Mouse (Mus musculus) heart, embryonic 12.5 days (tissue): ENCODE measurements at regions not wholly inside any gene's neighbourhood (a gene's known extent, or its start where the extent isn't known, plus 50 kb on each side); places are given as distances from the start of the nearest gene placed in this dataset.

Experiments
- ATAC-seq: fragments of 200-750 bp; cut with Nextera tagmentation; 2 replicates; pipeline ENCODE4 v1.8.0; 2017; ENCODE audit warnings: moderate TSS enrichment, moderate library complexity; ENCODE audit not compliant: insufficient number of reproducible peaks, low FRiP score
- H3K27ac ChIP-seq: fragments of 300-500 bp; sonication (generic); 2 replicates; pipeline ENCODE4 v1.5.1; 2016; ENCODE audit warnings: mild to moderate bottlenecking, moderate library complexity; ENCODE audit not compliant: poor library complexity, severe bottlenecking
- H3K27me3 ChIP-seq: fragments of 300-500 bp; sonication (generic); replicated peaks from 2 replicates; pipeline ENCODE4 v1.6.1; 2016; ENCODE audit warnings: mild to moderate bottlenecking, moderate library complexity
- H3K36me3 ChIP-seq: fragments of 300-500 bp; sonication (generic); 2 replicates; pipeline ENCODE4 v1.6.1; 2016; ENCODE audit warnings: mild to moderate bottlenecking, moderate library complexity
- H3K4me1 ChIP-seq: fragments of 300-500 bp; sonication (generic); replicated peaks from 2 replicates; pipeline ENCODE4 v1.6.1; 2016; ENCODE audit warnings: mild to moderate bottlenecking
- H3K4me2 ChIP-seq: fragments of 300-500 bp; sonication (generic); 2 replicates; pipeline ENCODE4 v1.6.1; 2016; ENCODE audit warnings: mild to moderate bottlenecking, moderate library complexity
- H3K4me3 ChIP-seq: fragments of 300-500 bp; sonication (generic); 2 replicates; pipeline ENCODE4 v1.5.1; 2016; ENCODE audit warnings: mild to moderate bottlenecking
- H3K9ac ChIP-seq: fragments of 300-500 bp; sonication (generic); 2 replicates; pipeline ENCODE4 v1.6.1; 2016; ENCODE audit warnings: mild to moderate bottlenecking, moderate library complexity
- H3K9me3 ChIP-seq: fragments of 300-500 bp; sonication (generic); replicated peaks from 2 replicates; pipeline ENCODE4 v1.6.1; 2016; ENCODE audit warnings: mild to moderate bottlenecking, moderate library complexity
- WGBS: fragments of 180-500 bp; shearing (Covaris S2); methylation state at CpG from one replicate; pipeline ENCODE4 v1.1.7; 2016; 5-methylcytosine and 5-hydroxymethylcytosine counted together

- Histone ChIP-seq H3K9me3 (no peaks in the 10 kb centered on the region), H3K36me3 (no peaks in the 10 kb centered on the region), H3K4me2 (no peak overlapping the region), H3K4me1 (0 out of 2 replicates have a peak, but pooled peaks cover 18% of the 10 kb centered on the region), H3K27me3 (no peaks in the 10 kb centered on the region), H3K4me3 (no peak overlapping the region), H3K27ac (no peak overlapping the region), H3K9ac (no peak overlapping the region)
- ATAC-seq, result no peak
- WGBS, result 56% methylated on average over 12 of the region's 12 CpGs
Measured at GRCm38 (mm10) chr7:130008591-130009418, 417.1 kb downstream of the Wdr11 start.

GRCm38 (mm10) chr7:130012067-130012466 is 420.4 kb downstream of the Wdr11 start:
- Histone ChIP-seq H3K4me2 (peak overlapping the region; percentile 19; the same call in 1 of the 2 replicates), H3K4me3 (no peak overlapping the region), H3K27me3 (no peaks in the 10 kb centered on the region), H3K27ac (no peak overlapping the region), H3K9ac (no peak overlapping the region), H3K36me3 (no peaks in the 10 kb centered on the region), H3K9me3 (no peaks in the 10 kb centered on the region), H3K4me1 (peaks cover 31% of the 10 kb centered on the region)
- WGBS, result 64% methylated on average over 8 of the region's 8 CpGs
- no peak for ATAC-seq

GRCm38 (mm10) chr7:130013109-130013508 is 421.4 kb downstream of the Wdr11 start:
- Histone ChIP-seq H3K4me3 (no peak overlapping the region), H3K36me3 (no peaks in the 10 kb centered on the region), H3K9ac (no peak overlapping the region), H3K27me3 (no peaks in the 10 kb centered on the region), H3K4me2 (no peak overlapping the region), H3K4me1 (peaks cover 29% of the 10 kb centered on the region), H3K9me3 (no peaks in the 10 kb centered on the region), H3K27ac (no peak overlapping the region)
- 86% methylated on average over 6 of the region's 6 CpGs for WGBS
- ATAC-seq, result no peak

GRCm38 (mm10) chr7:130014609-130015008 is 422.9 kb downstream of the Wdr11 start:
- Histone ChIP-seq H3K27me3 (no peaks in the 10 kb centered on the region), H3K4me3 (no peak overlapping the region), H3K36me3 (no peaks in the 10 kb centered on the region), H3K9me3 (no peaks in the 10 kb centered on the region), H3K27ac (peak overlapping the region; percentile 5; the same call in 1 of the 2 replicates), H3K4me1 (peaks cover 26% of the 10 kb centered on the region), H3K4me2 (no peak overlapping the region), H3K9ac (no peak overlapping the region; the same call in 1 of the 2 replicates)
- WGBS, result 38% methylated on average over 10 of the region's 10 CpGs
- ATAC-seq, result no peak

- Histone ChIP-seq H3K4me3 (no peak overlapping the region), H3K9me3 (no peaks in the 10 kb centered on the region), H3K4me1 (peaks cover 26% of the 10 kb centered on the region), H3K36me3 (no peaks in the 10 kb centered on the region), H3K4me2 (no peak overlapping the region), H3K27ac (peak overlapping the region; percentile 75), H3K9ac (no peak overlapping the region), H3K27me3 (no peaks in the 10 kb centered on the region)
- 36% methylated on average over 5 of the region's 5 CpGs for WGBS
- ATAC-seq, result peak; percentile 53; the same call in 1 of the 2 replicates
Measured at GRCm38 (mm10) chr7:130015375-130016014, 423.8 kb downstream of the Wdr11 start.

GRCm38 (mm10) chr7:130016015-130016874 is 424.6 kb downstream of the Wdr11 start:
- 51% methylated on average over 17 of the region's 17 CpGs for WGBS
- Histone ChIP-seq H3K4me2 (no peak overlapping the region), H3K36me3 (no peaks in the 10 kb centered on the region), H3K9me3 (no peaks in the 10 kb centered on the region), H3K27me3 (no peaks in the 10 kb centered on the region), H3K27ac (peak overlapping the region; percentile 75), H3K9ac (no peak overlapping the region), H3K4me1 (peaks cover 25% of the 10 kb centered on the region), H3K4me3 (no peak overlapping the region)
- ATAC-seq, result peak; percentile 51; the same call in 1 of the 2 replicates

- Histone ChIP-seq H3K9me3 (no peaks in the 10 kb centered on the region), H3K27ac (no peak overlapping the region), H3K4me3 (no peak overlapping the region), H3K27me3 (no peaks in the 10 kb centered on the region), H3K9ac (no peak overlapping the region), H3K36me3 (no peaks in the 10 kb centered on the region), H3K4me1 (peaks cover 19% of the 10 kb centered on the region), H3K4me2 (no peak overlapping the region)
- ATAC-seq, result no peak
- 52% methylated on average over 4 of the region's 4 CpGs for WGBS
Measured at GRCm38 (mm10) chr7:130018891-130019290, 427.2 kb downstream of the Wdr11 start.

GRCm38 (mm10) chr7:130028945-130029344 is 437.3 kb downstream of the Wdr11 start:
- Histone ChIP-seq H3K9ac (no peak overlapping the region), H3K36me3 (no peaks in the 10 kb centered on the region), H3K4me3 (no peak overlapping the region), H3K9me3 (no peaks in the 10 kb centered on the region), H3K27ac (no peak overlapping the region), H3K27me3 (no peaks in the 10 kb centered on the region), H3K4me1 (peaks cover 5% of the 10 kb centered on the region; the same call in 1 of the 2 replicates), H3K4me2 (no peak overlapping the region)
- no peak for ATAC-seq

- H3K4me1 ChIP-seq, result peaks cover 5% of the 10 kb centered on the region; the same call in 1 of the 2 replicates
- ATAC-seq, result no peak
- H3K27ac ChIP-seq, result no peak overlapping the region
- no peaks in the 10 kb centered on the region for H3K36me3 ChIP-seq
- WGBS, result 79% methylated on average over 4 of the region's 4 CpGs
- H3K4me2 ChIP-seq, result no peak overlapping the region
- H3K4me3 ChIP-seq, result no peak overlapping the region
- no peaks in the 10 kb centered on the region for H3K9me3 ChIP-seq
- H3K27me3 ChIP-seq, result no peaks in the 10 kb centered on the region
- H3K9ac ChIP-seq, result no peak overlapping the region
Measured at GRCm38 (mm10) chr7:130030711-130031110, 439.0 kb downstream of the Wdr11 start.

GRCm38 (mm10) chr7:130036235-130036634 is 444.6 kb downstream of the Wdr11 start:
- WGBS, result 65% methylated on average over 5 of the region's 5 CpGs
- Histone ChIP-seq H3K4me1 (no peaks in the 10 kb centered on the region; the same call in 1 of the 2 replicates), H3K9ac (no peak overlapping the region), H3K4me2 (no peak overlapping the region), H3K9me3 (no peaks in the 10 kb centered on the region), H3K27ac (no peak overlapping the region), H3K27me3 (no peaks in the 10 kb centered on the region), H3K4me3 (no peak overlapping the region), H3K36me3 (no peaks in the 10 kb centered on the region)
- no peak for ATAC-seq
